Mouse (Mus musculus) gonadal fat pad, adult 2 months (tissue): ENCODE data around the gene Rgs10. TPM values are rescaled to one million over a fixed set of nuclear protein-coding genes. Genes with fewer than 3 reads are reported as not detected.
A peak's percentile ranks its signal among the peaks of the same experiment; 100 is the strongest.

Experiments used
- DNase-seq: peaks from one replicate; pipeline ENCODE4 v3.0.0-alpha.2; 2012; ENCODE audit warnings: low read depth
- polyA plus RNA-seq: library from polyadenylated mRNA; depleted of rRNA; stranded (reverse); fragments of >200 nt; gene quantifications from 2 replicates; pipeline ENCODE4 v1.2.3, GENCODE M21; 2012

Rgs10 gene
- polyA plus RNA-seq, 1 experiment, result 5.0 TPM

GRCm38 (mm10) chr7:128374156-128374555, 44.4 kb downstream of the Rgs10 start:
- DNase-seq, result no peak

- DNase-seq, result no peak
Measured at GRCm38 (mm10) chr7:128373751-128374150, 44.8 kb downstream of the Rgs10 start.

- DNase-seq, result no peak
Measured at GRCm38 (mm10) chr7:128372331-128372730, 46.2 kb downstream of the Rgs10 start.

- no peak for DNase-seq
Measured at GRCm38 (mm10) chr7:128369366-128369765, 49.2 kb downstream of the Rgs10 start.

GRCm38 (mm10) chr7:128368828-128369227, 49.7 kb downstream of the Rgs10 start:
- no peak for DNase-seq

- no peak for DNase-seq
Measured at GRCm38 (mm10) chr7:128366654-128367053, 51.9 kb downstream of the Rgs10 start.

- DNase-seq, result no peak
Measured at GRCm38 (mm10) chr7:128365096-128365715, 53.4 kb downstream of the Rgs10 start.

GRCm38 (mm10) chr7:128364526-128364925, 54.0 kb downstream of the Rgs10 start:
- DNase-seq, result no peak

- DNase-seq, result peak; percentile 52
Measured at GRCm38 (mm10) chr7:128363806-128364205, 54.8 kb downstream of the Rgs10 start.

- peak; percentile 57 for DNase-seq
Measured at GRCm38 (mm10) chr7:128362916-128363315, 55.6 kb downstream of the Rgs10 start.

- no peak for DNase-seq
Measured at GRCm38 (mm10) chr7:128359741-128360140, 58.8 kb downstream of the Rgs10 start.

- DNase-seq, result no peak
Measured at GRCm38 (mm10) chr7:128359164-128359563, 59.4 kb downstream of the Rgs10 start.

- DNase-seq, result no peak
Measured at GRCm38 (mm10) chr7:128358741-128359140, 59.8 kb downstream of the Rgs10 start.

GRCm38 (mm10) chr7:128356868-128357755, 61.4 kb downstream of the Rgs10 start:
- DNase-seq, result no peak

GRCm38 (mm10) chr7:128355463-128355862, 63.1 kb downstream of the Rgs10 start:
- DNase-seq, result no peak

- no peak for DNase-seq
Measured at GRCm38 (mm10) chr7:128352721-128353120, 65.8 kb downstream of the Rgs10 start.

GRCm38 (mm10) chr7:128351176-128351575, 67.4 kb downstream of the Rgs10 start:
- no peak for DNase-seq

- DNase-seq, result no peak
Measured at GRCm38 (mm10) chr7:128350316-128350715, 68.2 kb downstream of the Rgs10 start.

- no peak for DNase-seq
Measured at GRCm38 (mm10) chr7:128349751-128350150, 68.8 kb downstream of the Rgs10 start.

GRCm38 (mm10) chr7:128348608-128349007, 70.0 kb downstream of the Rgs10 start:
- DNase-seq, result no peak

- DNase-seq, result no peak
Measured at GRCm38 (mm10) chr7:128346991-128347390, 71.6 kb downstream of the Rgs10 start.

- DNase-seq, result no peak
Measured at GRCm38 (mm10) chr7:128346522-128346921, 72.0 kb downstream of the Rgs10 start.

GRCm38 (mm10) chr7:128345691-128346090, 72.9 kb downstream of the Rgs10 start:
- no peak for DNase-seq
